Mouse (Mus musculus) cerebellum, adult 9-11 months (tissue): ENCODE measurements around the gene Rhox2h.
"Not testable (repeated sequence)": the region's sequence is repeated elsewhere in the genome, so short reads cannot be mapped to it uniquely, and the experiment has no call there.

ENCODE experiments used
- DNase-seq: peaks from one replicate; pipeline ENCODE4 v3.0.0; 2022

The Rhox2h gene

DNA sequence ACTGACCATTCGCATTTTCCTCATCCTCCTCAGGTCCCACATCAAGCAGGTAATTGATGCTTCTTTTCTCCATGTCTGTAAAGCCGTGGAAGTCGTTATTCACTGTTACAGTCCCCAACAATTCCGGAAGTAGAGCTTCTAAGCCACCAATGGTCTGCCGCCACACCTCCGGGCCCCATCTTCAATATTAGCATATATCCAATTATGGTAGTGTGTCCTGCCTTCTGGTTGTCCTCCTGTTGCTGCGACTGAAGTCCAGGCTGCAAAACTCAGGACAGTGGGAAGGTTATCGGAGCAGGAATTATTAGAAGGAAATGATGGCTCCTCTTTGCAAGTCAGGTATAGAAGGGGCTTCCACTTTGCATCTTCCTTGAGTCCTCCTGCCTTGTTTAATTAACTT is at the start of gene Rhox2h:
Gene Rhox2h, minus strand, starts transcription at position 101 of the 400 bp plus-strand sequence.
- DNase-seq = not testable (repeated sequence)

DNA sequence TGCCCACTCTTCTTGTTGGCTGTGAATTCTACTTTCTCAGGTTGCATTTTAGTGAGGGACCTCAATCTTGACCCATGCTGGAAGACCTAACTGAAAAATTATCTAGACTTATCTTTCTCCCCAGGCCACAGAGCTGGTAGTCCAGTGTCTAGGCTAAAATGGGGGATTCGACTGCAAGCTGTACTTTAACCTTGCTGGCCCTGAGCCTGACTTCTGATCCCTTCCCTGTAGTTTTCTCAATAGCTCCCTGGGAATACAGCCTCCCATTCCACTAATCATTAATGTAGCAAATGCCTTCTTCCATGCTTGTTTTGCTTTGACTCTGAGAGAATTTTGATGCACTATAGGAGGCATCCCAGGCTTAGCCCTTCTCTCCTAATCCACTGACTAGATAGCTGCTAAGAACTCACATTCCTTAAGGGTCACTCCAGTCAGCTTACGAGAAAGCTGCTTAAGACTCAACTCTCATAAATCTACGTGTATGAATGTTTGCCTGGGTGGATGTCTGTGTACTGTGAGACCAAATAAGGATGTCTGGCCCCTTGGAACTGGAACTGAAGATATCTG is 28.8 kb upstream of the Rhox2h start:
- no peak for DNase-seq

DNA sequence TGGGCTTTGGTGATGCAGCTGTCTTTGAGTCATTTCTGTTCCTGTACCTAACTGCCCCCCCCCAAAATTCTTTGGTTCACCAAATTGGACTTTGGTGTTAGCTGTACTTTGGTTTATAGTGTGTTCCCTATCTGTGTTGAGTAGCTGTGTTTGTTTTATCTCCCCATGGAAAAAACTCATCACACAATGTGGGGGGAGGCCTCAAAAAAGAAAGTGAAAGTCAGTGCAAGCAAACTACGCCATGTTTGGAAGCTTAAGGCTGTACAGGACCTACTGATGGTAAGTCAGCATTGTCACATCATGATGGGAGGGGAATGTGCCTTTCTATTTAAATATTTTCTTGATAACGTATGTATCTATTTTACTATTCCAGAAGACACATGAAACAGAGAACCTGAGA is 19.2 kb upstream of the Rhox2h start:
- DNase-seq = no peak

DNA sequence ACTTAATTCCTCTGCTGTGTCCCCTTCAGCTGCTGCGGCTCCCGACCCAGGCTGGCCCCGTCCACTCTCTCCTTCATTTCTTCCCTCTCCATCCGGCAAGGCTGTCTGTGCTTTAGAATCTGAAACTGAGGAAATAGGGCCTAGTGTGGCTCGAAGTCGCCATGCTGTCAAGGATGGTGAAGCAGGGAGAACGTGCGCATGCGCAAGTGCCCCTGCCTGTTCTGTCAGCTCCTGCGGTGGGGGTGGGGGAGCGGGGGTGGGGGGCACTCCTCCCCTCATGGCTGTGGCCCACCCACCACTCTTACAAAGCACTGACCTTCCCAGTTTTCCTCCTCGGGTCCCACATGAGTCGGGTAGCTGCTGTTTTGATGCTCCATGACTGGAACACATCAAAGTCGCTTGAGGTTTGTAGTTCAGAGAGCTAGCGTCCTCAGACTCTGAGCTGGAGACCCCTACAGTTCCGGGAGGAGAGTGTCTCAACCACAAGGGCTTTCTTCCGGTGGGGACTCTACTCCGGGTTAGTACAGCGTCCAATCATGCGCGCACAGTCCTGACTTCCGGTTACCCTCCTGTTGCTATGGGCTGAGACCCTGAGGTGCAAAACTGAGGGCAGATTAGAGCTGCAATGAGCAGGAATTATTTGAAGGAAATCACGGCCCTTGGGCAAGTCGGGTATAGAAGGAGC is 10.1 kb upstream of the Rhox2h start:
- DNase-seq = no peak

GRCm38 (mm10) chrX:37668664-37669063 is 4.4 kb downstream of the Rhox2h start, which contains the start of gene Rhox3h:
TSS of gene Rhox3h (minus strand) at chrX:37668764.
- DNase-seq = not testable (repeated sequence)

- DNase-seq = not testable (repeated sequence)
Observed at GRCm38 (mm10) chrX:37651227-37651626, 21.9 kb downstream of the Rhox2h start, which contains the start of gene Rhox4g. TSS of gene Rhox4g (minus strand) at chrX:37651327.

DNA sequence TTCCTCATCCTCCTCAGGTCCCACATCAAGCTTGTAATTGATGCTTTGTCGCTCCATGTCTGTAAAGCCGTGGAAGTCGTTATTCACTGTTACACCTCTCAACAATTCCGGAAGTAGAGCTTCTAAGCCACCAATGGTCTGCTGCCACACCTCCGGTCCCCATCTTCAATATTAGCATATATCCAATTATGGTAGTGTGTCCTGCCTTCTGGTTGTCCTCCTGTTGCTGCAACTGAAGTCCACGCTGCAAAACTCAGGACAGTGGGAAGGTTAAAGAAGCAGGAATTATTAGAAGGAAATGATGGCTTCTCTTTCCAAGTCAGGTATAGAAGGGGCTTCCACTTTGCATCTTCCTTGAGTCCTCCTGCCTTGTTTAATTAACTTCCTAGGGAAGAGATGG is 29.7 kb downstream of the Rhox2h start, which contains the start of gene Rhox2g:
Gene Rhox2g, minus strand, starts transcription at position 101 of the 400 bp plus-strand sequence.
- not testable (repeated sequence) for DNase-seq

DNA sequence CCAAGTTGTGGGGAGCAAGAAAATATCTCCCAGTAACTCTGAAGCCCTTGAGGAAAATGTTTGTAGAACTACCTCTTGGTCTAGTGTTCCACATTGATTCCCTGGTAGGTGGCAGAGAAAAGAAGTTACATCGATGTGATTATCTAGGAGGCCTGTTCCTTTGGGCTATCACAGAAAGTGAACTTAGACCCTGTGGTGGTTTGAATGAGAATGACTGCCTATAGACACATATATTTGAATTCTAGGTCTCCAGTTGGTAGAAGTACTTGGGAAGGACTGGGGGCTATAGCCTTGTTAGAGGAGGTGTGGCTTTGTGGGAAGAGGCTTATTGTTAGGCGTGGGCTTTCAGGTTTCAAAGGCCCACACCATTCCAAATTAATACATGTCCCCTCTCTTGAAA is 44.6 kb downstream of the Rhox2h start, which contains the start of gene Rhox3g:
Gene Rhox3g, minus strand, starts transcription at position 101 of the 400 bp plus-strand sequence.
- DNase-seq = not testable (repeated sequence)
